Mouse (Mus musculus) intestine, postnatal 0 days (tissue): Measurements from ENCODE around the gene Mtmr4. TPM values are rescaled to one million over a fixed set of nuclear protein-coding genes. Genes with fewer than 3 reads are reported as not detected.

ENCODE experiments used
- ATAC-seq: fragments of 200-750 bp; cut with Nextera tagmentation; 2 replicates; pipeline ENCODE4 v1.8.0; 2017; ENCODE audit warnings: mild to moderate bottlenecking, moderate TSS enrichment, moderate library complexity
- H3K27ac ChIP-seq: fragments of 300-500 bp; sonication (generic); 2 replicates; pipeline ENCODE4 v1.5.1; 2014; ENCODE audit warnings: mild to moderate bottlenecking, low read depth, low read length, moderate library complexity
- H3K27me3 ChIP-seq: fragments of 300-500 bp; sonication (generic); replicated peaks from 2 replicates; pipeline ENCODE4 v1.6.1; 2014; ENCODE audit warnings: low read length, mixed read lengths; ENCODE audit not compliant: control insufficient read depth, insufficient read depth
- H3K36me3 ChIP-seq: fragments of 300-500 bp; sonication (generic); 2 replicates; pipeline ENCODE4 v1.6.1; 2014; ENCODE audit warnings: mild to moderate bottlenecking, moderate library complexity; ENCODE audit not compliant: control insufficient read depth, insufficient read depth
- H3K4me1 ChIP-seq: fragments of 300-500 bp; sonication (generic); replicated peaks from 2 replicates; pipeline ENCODE4 v1.6.1; 2014; ENCODE audit warnings: antibody characterized with exemption, low read length, mixed read lengths; ENCODE audit not compliant: control insufficient read depth, insufficient read depth
- H3K4me2 ChIP-seq: fragments of 300-500 bp; sonication (generic); replicated peaks from 2 replicates; pipeline ENCODE4 v1.6.1; 2014; ENCODE audit warnings: low read depth, mild to moderate bottlenecking, moderate library complexity
- H3K4me3 ChIP-seq: fragments of 300-500 bp; sonication (generic); 2 replicates; pipeline ENCODE4 v1.5.1; 2014; ENCODE audit warnings: low read depth, low read length
- H3K9ac ChIP-seq: fragments of 300-500 bp; sonication (generic); 2 replicates; pipeline ENCODE4 v1.6.1; 2014; ENCODE audit warnings: mild to moderate bottlenecking, low read depth, low read length
- H3K9me3 ChIP-seq: fragments of 300-500 bp; sonication (generic); 2 replicates; pipeline ENCODE4 v1.6.1; 2016; ENCODE audit warnings: mixed run types; ENCODE audit not compliant: control insufficient read depth
- CTCF ChIP-seq: sonication (generic); IDR thresholded peaks from 2 replicates; pipeline ENCODE4 v1.5.1; 2016; ENCODE audit warnings: low read depth, mild to moderate bottlenecking, control low read depth, antibody characterized with exemption, moderate library complexity
- WGBS: fragments of 180-500 bp; shearing (Covaris S2); extraction: QIAGEN DNeasy Blood & Tissue Kit; methylation state at CpG from one replicate; pipeline ENCODE4 v1.1.7; 2014; 5-methylcytosine and 5-hydroxymethylcytosine counted together
- polyA plus RNA-seq: library from polyadenylated mRNA; unstranded; fragments of >200 nt; fragmentation: Nextera tagmentation; extraction: Ambion mirVana; gene quantifications from 2 replicates; pipeline ENCODE4 v1.2.1, GENCODE M21; 2015

Mtmr4 gene
- polyA plus RNA-seq, 1 experiment from 2014 or later = 11.1 TPM

GRCm38 (mm10) chr11:87587211-87587874 is 4.6 kb upstream of the Mtmr4 start:
- no peaks in the 10 kb centered on the region for H3K9me3 ChIP-seq
- H3K9ac ChIP-seq = no peak overlapping the region
- H3K4me2 ChIP-seq = no peak overlapping the region
- ATAC-seq = no peak
- WGBS = 83% methylated on average over 5 of the region's 5 CpGs
- H3K36me3 ChIP-seq = no peaks in the 10 kb centered on the region
- H3K4me1 ChIP-seq = no peaks in the 10 kb centered on the region
- H3K27me3 ChIP-seq = no peaks in the 10 kb centered on the region
- H3K4me3 ChIP-seq = no peak overlapping the region
- no peak for TF ChIP-seq CTCF
- H3K27ac ChIP-seq = no peak overlapping the region

GRCm38 (mm10) chr11:87589605-87590004 is 2.4 kb upstream of the Mtmr4 start:
- WGBS = 88% methylated on average over 8 of the region's 8 CpGs
- ATAC-seq = no peak
- H3K4me3 ChIP-seq = no peak overlapping the region
- no peak overlapping the region for H3K27ac ChIP-seq
- H3K9ac ChIP-seq = no peak overlapping the region
- 0 out of 2 replicates have a peak, but pooled peaks cover 2% of the 10 kb centered on the region for H3K4me1 ChIP-seq
- no peak for TF ChIP-seq CTCF
- no peaks in the 10 kb centered on the region for H3K9me3 ChIP-seq
- no peak overlapping the region for H3K4me2 ChIP-seq
- no peaks in the 10 kb centered on the region for H3K36me3 ChIP-seq
- H3K27me3 ChIP-seq = no peaks in the 10 kb centered on the region

DNA sequence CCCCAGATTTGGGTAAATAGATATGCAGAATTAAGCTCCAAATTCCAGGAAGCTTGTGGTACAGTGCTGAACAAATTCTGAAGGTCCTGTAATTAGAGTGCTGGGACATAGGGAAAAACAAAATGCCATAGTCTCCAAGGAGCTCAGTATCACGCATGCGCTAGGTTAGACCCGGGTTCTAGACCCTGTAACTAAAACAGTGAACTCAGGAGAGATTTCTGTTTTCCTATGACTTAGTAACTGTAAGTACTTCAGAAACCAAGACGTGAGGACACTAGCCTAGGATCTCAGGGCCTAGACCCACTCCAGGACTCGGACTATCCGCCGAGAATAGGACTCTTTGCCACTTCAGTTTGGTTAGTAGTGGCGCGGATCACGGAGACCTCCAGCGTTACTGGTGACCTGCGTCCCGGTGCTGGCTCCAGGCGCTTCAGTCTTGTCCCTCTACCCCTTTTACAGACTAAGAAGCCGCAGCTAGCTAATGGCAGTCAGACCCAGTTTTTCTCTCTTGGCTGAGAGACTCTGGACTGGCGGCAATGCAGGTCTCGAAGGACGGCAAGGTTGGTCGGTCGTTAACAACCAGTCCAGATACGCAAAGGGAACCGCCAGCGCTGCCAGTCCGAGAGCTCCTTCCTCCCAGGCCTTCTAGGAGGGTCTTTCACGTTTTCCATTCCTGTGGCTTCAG is 979 bp upstream of the Mtmr4 start:
- WGBS = 2% methylated on average over 25 of the region's 25 CpGs
- no peaks in the 10 kb centered on the region for H3K9me3 ChIP-seq
- no peak for TF ChIP-seq CTCF
- H3K4me3 ChIP-seq = peak overlapping the region; percentile 73
- no peak for ATAC-seq
- H3K36me3 ChIP-seq = no peaks in the 10 kb centered on the region
- no peaks in the 10 kb centered on the region for H3K27me3 ChIP-seq
- H3K4me2 ChIP-seq = peak overlapping the region; percentile 92
- peaks cover 4% of the 10 kb centered on the region; the same call in 1 of the 2 replicates for H3K4me1 ChIP-seq
- H3K27ac ChIP-seq = peak overlapping the region; percentile 92
- peak overlapping the region; percentile 76 for H3K9ac ChIP-seq

- Histone ChIP-seq H3K36me3 (peaks cover 11% of the 10 kb centered on the region), H3K27me3 (no peaks in the 10 kb centered on the region), H3K9me3 (no peaks in the 10 kb centered on the region), H3K4me2 (peak overlapping the region; percentile 92), H3K27ac (peak overlapping the region; percentile 92), H3K4me1 (peaks cover 6% of the 10 kb centered on the region; the same call in 1 of the 2 replicates), H3K9ac (peak overlapping the region; percentile 53), H3K4me3 (peak overlapping the region; percentile 73)
- ATAC-seq = no peak
- TF ChIP-seq CTCF = peak; percentile 53
- WGBS = 0% methylated on average over 15 of the region's 15 CpGs
These were observed 363 bp downstream of the Mtmr4 start for GRCm38 (mm10) chr11:87592354-87592695.

DNA sequence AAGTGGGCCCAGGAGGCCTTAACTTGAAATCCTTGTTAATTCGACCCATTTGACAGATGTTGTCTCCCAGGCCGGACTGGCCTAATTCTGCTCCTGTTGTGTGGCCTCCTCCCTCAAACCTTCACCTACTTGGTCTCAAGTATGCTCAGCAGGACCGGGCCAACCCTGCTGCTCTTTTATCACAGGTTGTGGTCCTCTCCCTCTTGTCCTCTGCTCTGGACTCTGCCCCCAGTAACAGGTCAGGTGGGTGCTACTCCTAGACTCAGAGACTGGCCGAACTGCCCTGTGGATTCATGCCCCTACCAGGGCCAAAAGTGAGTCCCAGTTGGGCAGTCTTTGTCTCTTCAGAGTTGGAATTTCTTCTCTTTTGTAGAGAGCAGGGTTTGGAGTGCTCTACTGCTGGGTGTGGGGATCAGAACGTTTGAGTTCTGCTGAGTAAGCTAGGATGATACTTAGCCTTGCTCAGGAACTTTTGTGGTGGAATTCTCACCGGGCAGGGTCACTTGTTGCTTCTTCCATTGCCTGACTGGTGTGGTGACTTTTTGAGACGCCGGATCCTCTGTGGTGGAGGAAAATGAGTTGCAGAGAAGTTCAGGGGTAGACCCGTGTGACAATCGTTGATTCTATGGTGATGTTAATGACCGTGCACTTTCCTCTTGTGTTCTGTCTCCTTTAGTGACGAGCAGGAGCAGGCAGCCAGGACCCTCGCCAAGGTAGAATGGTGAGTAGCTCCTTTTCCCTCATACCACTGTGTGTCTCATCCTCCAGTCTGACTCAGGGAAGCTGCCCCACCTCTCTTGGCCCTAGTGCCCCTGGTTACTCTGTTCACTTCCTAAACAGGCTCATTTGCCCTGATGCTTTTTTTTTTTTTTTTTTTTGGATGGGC is 994 bp downstream of the Mtmr4 start:
- H3K9ac ChIP-seq = peak overlapping the region; percentile 53
- no peaks in the 10 kb centered on the region for H3K27me3 ChIP-seq
- no peaks in the 10 kb centered on the region for H3K9me3 ChIP-seq
- peaks cover 6% of the 10 kb centered on the region; the same call in 1 of the 2 replicates for H3K4me1 ChIP-seq
- 25% methylated on average over 13 of the region's 13 CpGs for WGBS
- H3K4me2 ChIP-seq = peak overlapping the region; percentile 92
- peak overlapping the region; percentile 92 for H3K27ac ChIP-seq
- TF ChIP-seq CTCF = no peak
- peak overlapping the region; percentile 73 for H3K4me3 ChIP-seq
- peaks cover 17% of the 10 kb centered on the region for H3K36me3 ChIP-seq
- ATAC-seq = no peak
